Mouse (Mus musculus) cerebellum, postnatal 25 days (tissue): Measurements from ENCODE around the gene Cyp20a1.

ENCODE experiments used
- DNase-seq, 2 experiments: peaks; one replicate each; pipeline ENCODE4 v3.0.0; 2021; ENCODE audit warnings: mixed read lengths in 2 of 2

Gene Cyp20a1

DNA sequence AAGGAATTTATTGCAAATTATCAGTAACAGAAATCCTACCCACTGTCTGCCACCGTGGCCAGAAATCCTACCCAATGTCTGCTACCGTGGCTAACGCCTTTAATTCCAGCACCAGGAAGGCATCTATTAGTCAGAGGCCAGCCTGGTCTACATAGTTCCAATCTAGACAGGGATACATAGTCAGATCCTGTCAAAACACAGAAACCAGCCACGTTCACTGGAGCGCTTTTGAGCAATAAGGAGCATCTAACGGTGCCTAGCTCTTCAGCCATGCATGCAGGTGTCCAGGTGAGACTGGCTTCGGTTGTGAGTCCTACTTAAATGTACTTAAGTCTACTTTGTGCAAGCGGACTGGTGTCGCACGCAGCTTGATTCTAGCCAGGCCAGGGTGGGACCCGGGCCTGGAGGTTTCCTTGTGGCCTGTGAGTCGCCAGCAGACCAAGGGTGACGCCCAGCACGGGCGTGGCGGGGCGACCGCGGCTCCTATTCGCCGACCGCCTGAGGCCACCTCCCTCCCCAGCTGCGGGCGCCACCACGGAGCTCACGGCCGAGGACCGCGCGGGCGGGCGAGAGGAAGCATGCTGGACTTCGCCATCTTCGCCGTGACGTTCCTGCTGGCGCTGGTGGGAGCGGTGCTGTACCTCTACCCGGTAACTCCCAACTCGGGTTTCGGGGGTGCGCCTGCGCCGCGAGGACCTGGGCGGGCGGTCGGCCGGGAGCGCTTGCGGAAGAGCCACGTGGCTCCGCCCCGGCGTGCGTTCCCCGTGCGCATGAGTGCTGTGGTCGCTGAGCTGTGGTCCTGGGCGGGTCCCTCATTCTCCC is at the start of gene Cyp20a1:
TSS of gene Cyp20a1 (plus strand) at position 516 of the 822 bp plus-strand sequence.
- peak; percentile 94 for DNase-seq

DNA sequence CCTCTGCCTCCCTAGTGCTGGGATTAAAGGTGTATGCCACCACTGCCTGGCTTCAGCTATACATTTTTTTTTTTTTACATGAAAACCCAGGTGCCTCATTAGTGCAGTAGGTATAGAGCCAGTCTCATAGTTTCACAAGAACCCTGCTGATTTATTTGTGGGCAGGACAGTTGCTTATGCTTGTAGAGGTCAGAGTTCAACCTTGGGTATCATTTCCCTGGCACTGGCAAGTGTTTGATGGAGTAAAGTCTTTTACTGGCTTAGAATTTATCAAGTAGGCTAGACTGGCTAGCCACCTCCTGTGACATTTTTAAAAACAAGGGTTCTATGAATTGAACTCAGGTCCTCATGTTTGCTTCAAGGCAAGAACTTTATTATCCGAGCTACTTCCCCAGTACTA is 49.2 kb upstream of the Cyp20a1 start:
- DNase-seq: no peak

DNA sequence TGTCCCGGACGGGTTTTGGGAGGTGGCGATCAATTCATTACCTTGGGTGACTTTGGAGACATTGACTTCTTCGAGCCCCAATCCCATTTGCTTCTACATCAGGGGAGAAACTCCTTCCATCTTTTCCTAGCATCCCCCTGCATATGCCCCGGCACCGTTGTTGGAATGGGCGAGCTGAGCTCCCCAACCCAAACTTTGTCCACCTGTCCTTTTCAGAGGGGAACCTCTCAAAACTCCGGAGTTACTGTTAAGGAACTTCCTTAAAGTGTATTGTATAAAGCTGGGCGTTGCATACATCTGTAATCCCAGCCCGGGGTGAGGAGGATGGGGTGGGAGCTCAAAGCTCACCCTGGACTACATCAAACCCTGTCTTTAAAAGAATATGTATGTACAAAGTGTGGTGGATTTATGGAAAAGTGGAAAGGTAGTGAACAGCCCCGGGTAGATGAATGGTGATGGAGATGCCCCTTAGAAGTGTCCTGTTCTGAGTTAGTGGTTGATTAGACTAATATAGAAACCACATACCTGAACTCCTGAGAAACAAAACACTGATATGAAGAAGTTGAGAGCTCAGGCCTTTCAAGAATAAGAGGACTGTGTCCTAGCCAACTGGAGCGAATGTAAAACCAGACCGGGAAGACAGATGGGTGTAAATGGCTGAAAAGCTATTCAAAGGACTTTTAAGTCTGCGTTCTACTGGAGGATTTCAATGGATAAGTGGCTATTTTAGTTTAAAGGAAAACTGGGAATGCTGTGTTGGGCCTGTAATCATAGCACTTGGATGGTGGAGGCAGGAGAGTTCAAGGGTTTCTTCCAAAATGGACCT is 720 bp downstream of the Cyp20a1 start:
- DNase-seq: no peak

DNA sequence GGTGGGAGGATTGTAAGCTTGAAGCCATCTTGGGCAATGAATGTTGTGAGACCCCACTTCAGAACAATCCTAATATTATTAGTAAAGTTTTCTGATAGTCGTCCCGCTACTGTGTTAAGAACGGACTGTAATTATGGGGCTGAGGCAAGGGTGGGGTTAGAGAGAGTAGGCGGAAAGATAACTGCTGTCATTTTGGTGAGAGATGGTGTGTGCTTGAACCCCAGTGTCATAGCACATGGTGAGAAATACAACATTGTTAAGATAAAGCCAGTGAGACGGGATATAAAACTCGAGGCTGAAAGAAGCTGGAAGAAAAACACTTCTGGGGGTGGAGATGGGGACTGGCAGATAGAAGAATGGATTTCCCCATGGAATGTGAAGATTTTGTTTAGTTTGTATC is 1.5 kb downstream of the Cyp20a1 start:
- DNase-seq: no peak

DNA sequence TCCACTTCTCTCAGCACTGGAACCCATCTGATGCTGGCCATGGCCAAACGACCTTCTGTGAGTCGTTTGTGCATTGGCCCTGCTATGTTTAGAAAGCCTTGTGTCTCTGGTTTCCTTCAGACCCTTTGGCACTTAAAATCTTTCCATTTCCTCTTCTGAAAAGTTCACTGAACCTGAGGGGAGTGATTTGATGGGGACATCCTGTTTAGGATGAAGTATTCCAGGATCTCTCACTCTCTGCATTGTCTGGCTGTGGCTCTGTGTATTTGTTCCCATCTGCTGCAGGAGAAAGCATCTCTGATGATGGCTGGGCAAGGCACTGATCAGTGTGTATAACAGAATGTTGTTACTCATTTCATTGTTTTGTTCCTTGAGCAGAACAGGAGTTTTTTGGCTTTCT is 2.6 kb downstream of the Cyp20a1 start:
- no peak for DNase-seq

DNA sequence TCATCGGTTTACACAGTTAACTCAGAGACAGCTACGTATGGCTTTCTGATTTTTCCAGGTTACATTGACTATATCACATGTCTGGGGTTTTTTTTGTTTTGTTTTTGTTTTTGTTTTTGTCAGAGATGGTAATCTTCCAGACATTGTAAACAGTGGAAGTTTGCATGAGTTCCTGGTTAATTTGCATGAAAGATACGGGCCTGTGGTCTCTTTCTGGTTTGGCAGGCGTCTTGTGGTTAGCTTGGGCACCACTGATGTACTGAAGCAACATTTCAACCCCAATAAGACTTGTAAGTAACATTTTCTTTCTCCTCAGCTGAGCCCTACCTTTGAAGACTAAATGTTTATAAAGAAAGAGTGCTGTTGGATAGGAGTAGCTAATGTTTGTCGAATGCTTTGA is 9.7 kb downstream of the Cyp20a1 start:
- no peak for DNase-seq

DNA sequence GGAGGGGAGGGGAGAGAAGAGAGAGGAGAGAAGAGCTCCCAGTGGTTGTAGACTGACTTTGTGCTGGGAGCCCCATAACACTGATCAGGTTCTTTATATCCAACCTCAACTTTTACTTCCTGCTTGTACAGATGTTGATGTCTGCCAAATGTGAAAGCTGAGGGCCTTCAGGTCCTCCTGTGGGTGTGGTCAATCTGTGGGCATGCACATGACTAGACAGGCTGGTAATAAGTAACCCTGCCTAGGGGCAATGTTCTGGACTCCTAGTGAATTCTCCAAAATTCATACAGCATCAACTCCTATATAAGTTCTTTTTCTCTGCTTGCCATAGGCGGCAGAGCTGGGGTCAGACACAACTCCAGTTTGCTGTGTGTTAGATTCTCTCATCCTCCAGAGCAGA is 18.5 kb downstream of the Cyp20a1 start:
- DNase-seq: no peak

DNA sequence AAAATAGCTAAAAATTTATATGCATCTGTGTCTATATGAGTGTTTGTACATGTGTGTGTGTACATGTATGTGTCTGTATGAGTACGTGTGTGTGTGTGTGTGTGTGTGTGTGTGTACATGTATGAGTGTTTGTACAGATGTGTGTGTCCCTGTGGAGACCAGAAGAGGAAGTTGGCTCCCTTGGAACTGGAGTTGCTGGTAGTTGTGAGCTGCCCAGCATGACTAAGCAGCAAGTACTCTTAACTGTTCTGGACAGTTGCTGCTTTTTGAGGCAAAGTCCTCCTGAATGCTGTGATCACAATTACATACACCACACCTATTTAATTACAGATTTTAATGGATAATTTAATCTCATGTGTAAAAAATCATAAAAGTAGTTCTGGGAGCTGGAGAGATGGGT is 33.4 kb downstream of the Cyp20a1 start:
- DNase-seq: no peak

DNA sequence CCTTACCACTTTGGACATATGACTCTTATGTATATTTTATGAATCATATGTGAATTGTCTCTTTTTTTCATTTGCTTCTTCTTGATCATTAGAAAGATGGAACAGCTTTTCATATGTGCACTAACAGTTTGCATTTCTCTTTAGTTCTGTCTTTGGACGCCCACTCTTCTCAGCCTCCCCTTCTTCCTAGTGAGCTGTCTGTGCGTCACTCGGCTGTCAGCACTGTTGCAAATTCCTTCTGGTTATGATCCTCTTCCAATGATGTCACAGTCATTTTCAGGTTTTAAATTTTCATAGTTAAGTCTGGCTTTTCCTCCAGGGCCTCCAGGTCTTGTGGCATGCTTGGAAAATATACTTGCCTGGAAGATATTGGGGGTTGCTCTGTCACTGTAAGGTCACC is 38.8 kb downstream of the Cyp20a1 start:
- no peak for DNase-seq

DNA sequence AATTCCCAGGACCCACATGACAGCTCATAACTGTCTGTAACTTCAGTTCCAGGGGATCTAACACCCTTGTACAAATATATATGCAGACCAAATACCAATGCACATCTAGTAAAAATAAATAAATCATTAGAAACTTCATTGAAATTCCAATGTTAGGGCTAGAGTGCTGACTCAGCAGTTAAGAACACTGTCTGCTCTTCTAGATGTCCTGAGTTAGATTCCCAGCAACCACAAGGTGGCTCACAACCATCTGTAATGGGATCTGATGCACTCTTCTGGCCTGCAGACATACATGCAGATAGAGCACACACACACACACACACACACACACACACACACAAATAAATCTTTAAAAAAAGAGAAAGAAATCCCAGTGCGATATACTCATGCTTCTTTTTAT is 61.7 kb downstream of the Cyp20a1 start:
- DNase-seq: peak in 1 of 2 experiments; percentile 40

DNA sequence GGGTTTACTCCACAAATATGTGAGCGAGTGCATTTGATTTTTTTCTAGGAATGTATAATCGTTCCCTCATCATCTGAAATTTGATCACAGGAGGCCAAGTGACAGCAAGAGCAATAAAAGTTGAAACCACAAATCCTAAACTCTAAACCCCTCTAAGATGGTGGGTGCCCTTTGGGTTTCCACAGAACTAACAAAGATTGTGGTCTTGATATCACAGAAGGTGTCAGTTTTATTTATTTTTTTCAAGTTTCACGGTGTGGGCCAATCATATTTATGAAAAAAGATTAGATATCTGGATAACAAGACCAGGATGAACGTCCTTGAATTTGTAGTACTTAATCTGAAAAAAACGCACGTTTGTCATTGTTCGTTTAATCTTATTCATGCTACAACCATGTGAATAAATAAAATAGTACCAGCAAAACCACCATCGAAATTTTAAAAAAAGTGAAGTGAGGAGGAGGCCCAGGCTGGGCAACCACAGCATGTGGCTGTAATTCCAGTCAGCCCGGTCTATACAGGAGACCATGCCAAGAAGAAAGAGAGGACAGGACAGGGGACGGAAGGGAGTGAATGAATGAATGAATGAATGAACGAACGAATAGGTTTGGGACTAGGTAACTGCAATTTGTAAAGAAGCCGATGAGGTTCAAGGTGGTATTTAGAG is 65.5 kb downstream of the Cyp20a1 start:
- DNase-seq: no peak

DNA sequence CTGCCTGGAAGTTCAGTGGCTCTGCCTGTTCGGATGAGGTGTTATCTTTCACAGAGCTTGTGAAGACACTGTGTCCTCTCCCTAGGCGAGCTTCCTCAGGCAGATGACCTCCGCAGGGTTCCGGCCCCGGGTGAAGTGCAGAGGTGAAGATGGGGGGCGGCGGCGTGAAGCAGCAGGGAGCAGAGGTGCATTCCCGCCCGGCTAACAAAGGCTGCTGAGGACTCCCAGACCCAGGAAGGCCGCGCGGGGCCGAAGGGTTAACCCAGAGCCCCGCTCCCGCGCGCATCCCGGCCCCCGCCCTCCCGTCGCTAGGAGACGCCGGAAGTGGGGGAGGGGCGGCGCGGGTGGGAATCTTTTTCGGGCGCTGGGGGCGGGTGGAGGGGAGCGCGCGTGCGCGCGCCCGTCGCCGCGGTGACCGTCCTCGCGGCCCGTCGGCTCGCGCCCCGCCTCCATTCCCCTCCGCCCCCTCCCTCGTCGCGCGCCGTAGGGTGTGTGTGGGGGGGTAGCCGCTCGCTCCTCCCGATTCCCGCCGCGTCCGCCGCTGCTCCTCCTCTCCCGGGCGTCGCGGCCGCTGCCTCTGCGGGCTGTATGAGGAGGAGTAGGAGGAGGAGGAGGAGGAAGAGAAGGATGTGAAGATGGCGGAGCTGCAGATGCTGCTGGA is 66.2 kb downstream of the Cyp20a1 start, which contains the start of gene Abi2:
TSS of gene Abi2 (plus strand) at position 452 of the 661 bp plus-strand sequence.
- peak; percentile 94 to 98 for DNase-seq

DNA sequence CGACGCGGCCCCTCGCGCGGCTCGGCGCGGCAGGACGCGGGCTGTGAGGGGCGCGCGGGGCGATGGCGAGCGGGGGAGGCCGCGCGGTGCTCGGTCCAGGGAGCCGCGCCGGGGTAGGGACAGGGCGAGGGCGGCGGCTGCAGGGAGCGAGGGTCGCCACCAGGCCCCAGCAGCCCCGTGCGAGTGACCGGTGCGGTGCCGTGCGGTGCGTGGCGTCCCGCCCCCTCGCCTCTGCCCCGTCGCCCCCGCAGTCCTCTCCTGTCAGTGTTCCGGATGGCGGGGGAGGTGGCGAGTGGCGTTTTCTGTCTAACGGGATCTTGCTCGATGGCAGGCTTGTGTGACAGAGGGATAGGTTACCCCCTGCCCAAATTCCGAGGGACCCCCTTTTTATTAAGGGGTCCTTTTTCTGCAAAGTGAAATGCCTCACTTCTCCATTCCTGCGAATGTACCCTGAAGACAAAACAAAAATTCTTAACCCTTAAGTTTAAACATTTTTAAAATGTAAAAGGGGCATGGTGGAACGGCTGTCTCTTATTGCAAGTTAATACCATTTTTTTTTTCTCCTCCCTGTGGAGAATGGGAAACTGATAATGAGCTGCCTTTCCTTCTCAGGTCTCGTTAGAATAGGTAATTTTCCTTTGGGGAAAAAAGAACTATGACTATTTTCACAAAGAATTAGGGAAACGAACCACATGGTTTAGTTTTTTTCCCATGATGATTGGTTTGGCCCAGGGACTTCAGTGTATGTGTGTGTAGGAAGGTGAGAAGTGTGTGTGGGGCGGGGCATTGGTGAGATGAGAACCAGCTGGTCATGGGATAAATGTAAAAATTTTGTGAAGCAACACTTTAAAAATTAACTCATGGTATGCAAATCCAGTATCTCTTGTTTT is 67.0 kb downstream of the Cyp20a1 start:
- DNase-seq: peak; percentile 73 to 79

DNA sequence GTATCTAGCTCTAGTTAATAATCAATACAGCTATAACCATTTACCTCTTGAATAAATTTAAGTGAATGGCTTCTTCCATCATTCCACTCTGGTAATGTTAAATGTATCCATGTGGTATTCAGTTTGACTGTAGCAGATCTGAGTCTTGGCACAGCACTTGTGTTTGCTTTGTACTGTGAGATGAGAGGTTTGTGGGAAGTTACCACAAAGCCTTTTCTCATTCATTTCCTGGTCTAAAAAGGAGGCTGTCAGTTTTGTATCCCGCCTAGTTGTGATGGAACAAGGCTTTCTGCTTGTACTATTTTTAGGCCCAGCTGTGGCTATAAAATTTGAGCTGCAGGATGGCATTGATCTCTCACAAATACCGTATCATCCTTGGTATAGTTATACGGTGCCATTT is 73.6 kb downstream of the Cyp20a1 start:
- no peak for DNase-seq

DNA sequence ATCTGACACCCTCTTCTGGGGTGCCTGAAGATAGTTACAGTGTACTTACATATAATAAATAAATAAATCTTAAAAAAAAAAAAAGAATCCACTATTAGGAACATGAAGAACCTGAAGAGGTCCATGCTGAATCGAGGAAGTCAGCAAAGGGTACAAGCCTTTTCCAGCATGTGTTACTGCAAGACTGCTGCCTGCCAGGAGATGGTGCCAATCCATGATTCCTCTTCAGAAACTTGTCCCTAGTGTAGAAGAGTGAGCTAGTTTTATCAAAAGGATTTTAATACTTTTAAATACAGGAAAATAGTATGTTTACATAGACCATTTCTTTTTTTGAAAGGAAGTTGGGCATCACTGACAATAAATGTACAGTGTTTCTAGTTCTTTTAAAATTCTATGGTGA is 80.8 kb downstream of the Cyp20a1 start:
- DNase-seq: peak in 1 of 2 experiments; percentile 16

DNA sequence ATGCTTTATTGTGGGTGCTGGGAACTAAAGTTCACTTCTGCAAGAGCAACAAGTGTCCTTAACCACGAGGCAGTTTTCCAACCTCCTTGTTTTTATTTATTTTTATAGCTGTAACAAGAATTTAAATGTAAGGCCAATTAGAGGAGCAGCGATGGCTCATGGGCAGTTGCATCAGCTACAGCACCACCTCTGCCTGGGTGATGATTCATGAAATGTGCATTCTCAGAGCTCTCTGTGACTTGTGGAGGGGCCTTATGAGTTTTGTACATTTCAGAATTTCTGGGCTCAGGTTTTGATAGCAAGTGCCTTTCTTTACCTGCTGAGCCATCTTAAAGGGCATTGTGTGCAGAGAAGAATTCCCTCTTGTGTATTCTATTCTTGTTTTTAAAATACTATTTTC is 85.2 kb downstream of the Cyp20a1 start:
- no peak for DNase-seq

DNA sequence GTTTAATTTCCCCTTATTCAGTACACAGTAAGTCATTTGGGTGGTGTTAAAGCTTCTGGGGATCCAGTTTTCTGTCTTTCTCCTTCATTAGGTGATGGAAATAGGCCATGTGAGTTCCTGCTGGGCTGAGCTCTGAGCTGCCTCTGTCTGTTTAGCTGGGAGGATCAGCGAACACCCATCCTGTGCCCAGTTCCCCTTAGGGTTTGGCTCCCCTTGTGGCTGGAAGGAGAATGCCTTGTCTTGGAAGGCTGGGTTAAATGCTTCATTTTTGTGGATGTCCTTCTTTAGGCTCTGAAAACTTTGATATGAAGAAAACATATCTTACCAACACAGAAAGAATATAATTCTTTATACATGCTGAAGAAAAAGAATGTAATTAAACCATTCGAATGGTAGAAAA is 85.8 kb downstream of the Cyp20a1 start:
- DNase-seq: peak; percentile 53 to 71

DNA sequence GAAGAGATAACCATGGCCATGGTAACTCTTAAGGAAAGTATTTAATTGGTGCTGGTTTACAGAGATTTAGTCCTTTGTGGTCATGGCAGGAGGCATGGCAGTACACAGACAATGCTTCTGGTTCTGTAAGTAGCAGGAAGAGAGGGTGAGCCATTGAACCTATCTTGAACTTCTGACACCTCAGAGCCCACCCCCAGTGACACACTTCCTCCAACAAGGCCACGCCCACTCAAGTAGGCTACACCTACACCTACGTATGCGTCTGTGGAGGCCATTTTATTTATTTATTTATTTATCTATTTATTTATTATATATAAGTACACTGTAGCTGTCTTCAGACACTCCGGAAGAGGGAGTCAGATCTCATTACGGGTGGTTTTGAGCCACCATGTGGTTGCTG is 88.4 kb downstream of the Cyp20a1 start:
- no peak for DNase-seq

DNA sequence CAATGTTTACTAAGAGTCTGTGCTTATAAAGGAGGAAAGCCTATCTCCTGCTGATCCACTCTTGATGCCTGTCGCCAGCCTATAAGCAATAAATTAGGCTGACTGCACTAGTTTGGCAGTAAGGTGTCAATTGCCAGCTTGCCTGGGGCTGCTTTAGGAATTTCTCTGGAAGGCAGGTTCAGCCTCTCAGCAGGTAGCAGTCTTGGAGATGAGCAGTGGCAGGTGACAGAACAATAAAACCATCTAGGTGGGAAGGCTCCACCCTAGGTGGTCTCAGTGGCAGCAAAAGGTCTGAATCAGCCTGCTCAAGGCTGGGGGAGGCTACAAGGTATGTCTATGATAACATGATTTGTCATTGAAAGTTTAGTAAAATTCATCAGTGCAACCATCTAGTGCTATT is 89.4 kb downstream of the Cyp20a1 start:
- peak; percentile 38 to 50 for DNase-seq
